Mouse (Mus musculus) kidney, adult 2 months (tissue): ENCODE data around the gene Ifngr2.

Experiments used
- CTCF ChIP-seq: fragments of 200-500 bp; conservative IDR thresholded peaks from 2 replicates; pipeline ENCODE4 v1.5.1; 2011; ENCODE audit warnings: low read depth, mild to moderate bottlenecking, control low read depth, low read length, moderate library complexity, mixed read lengths; ENCODE audit not compliant: insufficient read depth, insufficient read length
- POLR2A ChIP-seq: fragments of 200-500 bp; IDR thresholded peaks from one replicate; pipeline ENCODE4 v1.6.1; 2011; ENCODE audit warnings: low read depth, low read length, control low read depth

DNA sequence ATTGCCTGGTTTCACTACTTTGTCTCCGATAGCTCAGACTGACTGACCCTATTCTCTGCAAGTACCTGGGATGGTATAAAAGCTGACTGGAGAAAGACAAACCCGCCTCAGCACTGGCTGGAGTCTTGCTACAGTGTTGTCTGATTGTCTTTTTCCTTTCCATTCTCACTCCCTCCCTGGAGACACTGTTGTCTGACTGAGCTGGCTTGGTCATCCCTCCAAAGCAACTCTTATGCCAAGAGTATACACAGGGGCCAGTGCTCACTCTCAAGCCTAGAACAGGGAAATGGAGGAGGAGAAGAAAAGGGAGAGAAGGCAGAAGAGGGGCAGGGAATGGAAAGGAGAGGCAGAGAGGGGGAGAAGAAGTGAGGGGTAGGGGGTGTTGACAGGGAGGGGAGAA is 14.4 kb upstream of the Ifngr2 start:
- TF ChIP-seq POLR2A (no peak), CTCF (no peak)
